Mouse (Mus musculus) adrenal gland, adult 8-10 months (tissue): Measurements from ENCODE around the gene Slc6a18. TPM values are rescaled to one million over a fixed set of nuclear protein-coding genes. Genes with fewer than 3 reads are reported as not detected.
A peak's percentile ranks its signal among the peaks of the same experiment; 100 is the strongest.
"Not testable (repeated sequence)": the region's sequence is repeated elsewhere in the genome, so short reads cannot be mapped to it uniquely, and the experiment has no call there.

Experiments used
- DNase-seq: peaks from one replicate; pipeline ENCODE4 v3.0.0; 2022
- total RNA-seq, 4 experiments: library from RNA; stranded (reverse); gene quantifications; 2 replicates each; pipeline ENCODE4 v1.2.4; 2022

Gene Slc6a18
- not detected for total RNA-seq

GRCm38 (mm10) chr13:73677853-73678252 is at the start of gene Slc6a18:
Slc6a18 (minus strand) TSS chr13:73678023.
- no peak for DNase-seq

- DNase-seq, result no peak
Measured at GRCm38 (mm10) chr13:73725315-73725714, 47.5 kb upstream of the Slc6a18 start.

GRCm38 (mm10) chr13:73723081-73723668 is 45.4 kb upstream of the Slc6a18 start:
- DNase-seq, result peak; percentile 55

GRCm38 (mm10) chr13:73720241-73720640 is 42.4 kb upstream of the Slc6a18 start:
- no peak for DNase-seq

- peak; percentile 64 for DNase-seq
Measured at GRCm38 (mm10) chr13:73718225-73718624, 40.4 kb upstream of the Slc6a18 start.

- DNase-seq, result no peak
Measured at GRCm38 (mm10) chr13:73714020-73714419, 36.2 kb upstream of the Slc6a18 start.

- DNase-seq, result no peak
Measured at GRCm38 (mm10) chr13:73713204-73713603, 35.4 kb upstream of the Slc6a18 start.

- DNase-seq, result no peak
Measured at GRCm38 (mm10) chr13:73712228-73712627, 34.4 kb upstream of the Slc6a18 start.

GRCm38 (mm10) chr13:73711803-73712202 is 34.0 kb upstream of the Slc6a18 start:
- no peak for DNase-seq

- DNase-seq, result no peak
Measured at GRCm38 (mm10) chr13:73711221-73711620, 33.4 kb upstream of the Slc6a18 start.

- DNase-seq, result no peak
Measured at GRCm38 (mm10) chr13:73709491-73709890, 31.7 kb upstream of the Slc6a18 start.

- no peak for DNase-seq
Measured at GRCm38 (mm10) chr13:73704694-73705325, 27.0 kb upstream of the Slc6a18 start, which contains the start of gene Slc6a19. Slc6a19 (minus strand) TSS chr13:73704865.

- DNase-seq, result not testable (repeated sequence)
Measured at GRCm38 (mm10) chr13:73703486-73703885, 25.7 kb upstream of the Slc6a18 start.

GRCm38 (mm10) chr13:73702776-73703175 is 25.0 kb upstream of the Slc6a18 start:
- no peak for DNase-seq

- DNase-seq, result no peak
Measured at GRCm38 (mm10) chr13:73701161-73701883, 23.5 kb upstream of the Slc6a18 start.

GRCm38 (mm10) chr13:73700554-73700953 is 22.7 kb upstream of the Slc6a18 start:
- DNase-seq, result no peak

- DNase-seq, result peak; percentile 51
Measured at GRCm38 (mm10) chr13:73699714-73700113, 21.9 kb upstream of the Slc6a18 start.

GRCm38 (mm10) chr13:73696529-73696928 is 18.7 kb upstream of the Slc6a18 start:
- DNase-seq, result no peak

GRCm38 (mm10) chr13:73694972-73695371 is 17.1 kb upstream of the Slc6a18 start:
- no peak for DNase-seq

- no peak for DNase-seq
Measured at GRCm38 (mm10) chr13:73693333-73693732, 15.5 kb upstream of the Slc6a18 start.

- peak; percentile 55 for DNase-seq
Measured at GRCm38 (mm10) chr13:73692249-73692868, 14.5 kb upstream of the Slc6a18 start.

- no peak for DNase-seq
Measured at GRCm38 (mm10) chr13:73688934-73689333, 11.1 kb upstream of the Slc6a18 start.

- DNase-seq, result no peak
Measured at GRCm38 (mm10) chr13:73687601-73688000, 9.8 kb upstream of the Slc6a18 start.
